Mouse (Mus musculus): ENCODE results near the gene Smim22.

- TF ChIP-seq CTCF (IDR thresholded peaks at IDR 0.05; ENCODE audit: low read depth, low read length): no peak
- no peak for TF ChIP-seq POLR2A (IDR thresholded peaks at IDR 0.05; ENCODE audit: extremely low read depth, insufficient read depth, low read length)
These were observed 404 bp downstream of the Smim22 start for GRCm38 (mm10) chr16:5007492-5007891.
